Mouse (Mus musculus) spleen, adult 2 months (tissue): ENCODE data around the gene Dcaf4. TPM values are rescaled to one million over a fixed set of nuclear protein-coding genes. Genes with fewer than 3 reads are reported as not detected.

Experiments used
- DNase-seq, 2 experiments: peaks; one replicate each; pipeline versions ENCODE4 v3.0.0 to v3.0.0-alpha.2; 2012 to 2021; ENCODE audit warnings: low spot score in 2 of 2, low read depth in 1 of 2
- H3K27ac ChIP-seq: fragments of 200-500 bp; 2 replicates; pipeline ENCODE4 v1.5.1; 2012; ENCODE audit warnings: low read length, inconsistent platforms; ENCODE audit not compliant: insufficient read depth
- H3K27me3 ChIP-seq: fragments of 200-500 bp; 2 replicates; pipeline ENCODE4 v1.6.1; 2012; ENCODE audit warnings: mild to moderate bottlenecking, moderate library complexity, low read length, inconsistent platforms; ENCODE audit not compliant: control insufficient read depth, insufficient read depth
- H3K36me3 ChIP-seq: fragments of 200-500 bp; 2 replicates; pipeline ENCODE4 v1.6.1; 2012; ENCODE audit warnings: mild to moderate bottlenecking, low read length, inconsistent platforms; ENCODE audit not compliant: control insufficient read depth, insufficient read depth
- H3K4me1 ChIP-seq: fragments of 200-500 bp; 2 replicates; pipeline ENCODE4 v1.6.1; 2011; ENCODE audit warnings: inconsistent platforms; ENCODE audit not compliant: control insufficient read depth, insufficient read depth, insufficient read length
- H3K4me3 ChIP-seq: fragments of 200-500 bp; 2 replicates; pipeline ENCODE4 v1.5.1; 2011; ENCODE audit warnings: mild to moderate bottlenecking, inconsistent platforms; ENCODE audit not compliant: insufficient read depth, insufficient read length; ENCODE audit errors: extremely low read depth
- CTCF ChIP-seq: fragments of 200-500 bp; IDR thresholded peaks from 2 replicates; pipeline ENCODE4 v1.5.1; 2011; ENCODE audit warnings: mild to moderate bottlenecking, inconsistent platforms; ENCODE audit not compliant: insufficient read depth, insufficient read length, insufficient replicate concordance; ENCODE audit errors: extremely low read depth
- POLR2A ChIP-seq: fragments of 200-500 bp; IDR thresholded peaks from 2 replicates; pipeline ENCODE4 v1.6.1; 2011; ENCODE audit warnings: low read depth, low read length, inconsistent platforms
- WGBS: fragments of 180-500 bp; shearing (Covaris S2); methylation state at CpG from one replicate; pipeline ENCODE4 v1.1.7; 2018; 5-methylcytosine and 5-hydroxymethylcytosine counted together
- polyA plus RNA-seq: library from polyadenylated mRNA; depleted of rRNA; stranded (reverse); fragments of >200 nt; gene quantifications from 2 replicates; pipeline ENCODE4 v1.2.3, GENCODE M21; 2012

Gene Dcaf4
- polyA plus RNA-seq, 1 experiment, result 14.0 TPM

DNA sequence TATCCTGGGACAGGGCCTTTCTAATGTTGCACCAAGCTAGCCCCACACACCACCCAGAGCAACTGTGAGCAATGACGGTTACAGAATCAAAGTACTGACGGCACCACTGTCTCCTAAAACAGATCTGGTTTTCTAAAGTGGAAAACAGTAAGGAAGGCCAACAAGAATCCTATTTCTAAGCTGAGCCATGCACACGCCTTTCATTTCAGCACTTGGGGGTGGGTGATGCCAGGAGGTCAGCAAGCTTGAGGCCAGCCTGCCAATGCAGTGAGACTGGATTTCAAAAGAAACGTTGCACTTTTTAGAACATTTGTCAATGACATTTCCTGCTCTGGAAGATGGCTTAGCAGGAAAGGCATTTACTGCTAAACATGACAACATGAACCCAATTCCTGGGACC is 33.5 kb downstream of the Dcaf4 start:
- H3K36me3 ChIP-seq, result peaks cover 36% of the 10 kb centered on the region

DNA sequence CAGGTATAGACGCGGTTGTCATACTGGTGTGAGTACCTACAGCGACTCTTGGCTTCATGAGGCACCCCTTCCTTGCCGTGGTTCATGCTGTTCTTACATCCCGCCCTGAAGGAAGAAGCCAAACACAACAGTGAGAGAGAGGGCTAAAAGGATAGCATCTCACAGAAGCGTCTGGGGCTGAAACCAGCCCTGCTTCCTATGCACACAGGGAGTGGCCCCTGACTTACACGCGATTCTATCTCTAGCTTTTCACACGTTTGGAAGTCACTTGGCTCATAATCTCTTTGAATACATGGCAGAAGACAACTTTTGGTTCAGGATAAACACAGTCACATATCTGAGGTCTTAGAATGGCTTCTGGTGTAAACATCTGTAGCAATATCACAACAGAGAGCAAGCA is 35.3 kb downstream of the Dcaf4 start:
- TF ChIP-seq POLR2A (no peak), CTCF (no peak)
- no peaks in the 10 kb centered on the region for H3K27me3 ChIP-seq
- no peaks in the 10 kb centered on the region for H3K4me1 ChIP-seq
- H3K27ac ChIP-seq, result no peak overlapping the region
- H3K36me3 ChIP-seq, result peaks cover 35% of the 10 kb centered on the region
- no peak overlapping the region for H3K4me3 ChIP-seq
- no peak for DNase-seq
- WGBS, result 45% methylated on average over 9 of the region's 9 CpGs

More for the DNA sequence above, 33.5 kb downstream of the Dcaf4 start:
- Histone ChIP-seq H3K27me3 (no peaks in the 10 kb centered on the region), H3K27ac (no peak overlapping the region), H3K4me3 (no peak overlapping the region), H3K4me1 (no peaks in the 10 kb centered on the region)
- DNase-seq, result no peak
- TF ChIP-seq CTCF, result no peak
- TF ChIP-seq POLR2A, result no peak
- WGBS, result 80% methylated on average over 4 of the region's 4 CpGs

- H3K27ac ChIP-seq, result no peak overlapping the region
- TF ChIP-seq CTCF, result no peak
- no peak for TF ChIP-seq POLR2A
- H3K4me3 ChIP-seq, result no peak overlapping the region
- peaks cover 28% of the 10 kb centered on the region for H3K36me3 ChIP-seq
- H3K27me3 ChIP-seq, result no peaks in the 10 kb centered on the region
- DNase-seq, result no peak
- 97% methylated on average over 7 of the region's 7 CpGs for WGBS
- no peaks in the 10 kb centered on the region for H3K4me1 ChIP-seq
Measured at GRCm38 (mm10) chr12:83558496-83558895, 38.2 kb downstream of the Dcaf4 start.

DNA sequence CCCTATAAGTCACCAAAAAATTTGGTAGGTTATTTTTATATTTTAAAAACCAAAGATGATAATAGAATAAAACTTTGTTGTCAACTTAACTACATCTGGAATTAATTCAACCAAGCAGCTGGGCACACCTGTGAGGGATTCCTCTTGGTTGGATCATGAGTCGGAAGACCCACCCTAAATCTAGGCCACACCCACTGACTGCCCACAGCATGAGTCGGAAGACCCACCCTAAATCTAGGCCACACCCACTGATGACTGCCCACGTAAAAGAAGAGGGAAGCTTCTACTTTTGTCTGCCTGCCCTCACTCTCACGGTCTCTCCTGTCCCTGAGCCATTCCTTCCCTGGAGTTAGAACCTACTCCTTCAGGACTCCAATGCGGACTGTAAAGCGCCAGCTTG is 39.9 kb downstream of the Dcaf4 start:
- Histone ChIP-seq H3K4me1 (no peaks in the 10 kb centered on the region), H3K27me3 (no peaks in the 10 kb centered on the region), H3K36me3 (peaks cover 21% of the 10 kb centered on the region), H3K27ac (no peak overlapping the region), H3K4me3 (no peak overlapping the region)
- DNase-seq, result no peak
- no peak for TF ChIP-seq POLR2A
- TF ChIP-seq CTCF, result no peak
- WGBS, result 85% methylated on average over 6 of the region's 6 CpGs

DNA sequence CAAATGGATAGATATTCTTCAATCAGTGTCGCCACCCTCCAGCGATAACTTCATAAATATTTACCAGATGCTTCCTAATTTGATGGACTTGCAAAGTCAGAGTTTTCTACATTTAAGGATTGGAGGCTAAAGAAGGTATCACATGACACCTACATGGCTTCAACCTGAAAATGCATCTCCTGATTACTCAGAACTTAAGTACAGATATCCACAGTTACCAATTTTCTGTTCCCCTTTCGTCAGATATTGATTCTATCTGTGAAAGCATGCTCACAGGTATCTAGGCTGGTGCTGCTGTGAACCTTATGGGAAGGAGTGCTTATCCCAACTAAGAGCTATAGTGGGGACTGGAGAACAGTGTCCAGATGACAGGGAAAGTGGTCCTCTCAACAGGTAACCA is 42.3 kb downstream of the Dcaf4 start:
- no peak for DNase-seq
- TF ChIP-seq CTCF, result no peak
- no peak overlapping the region for H3K4me3 ChIP-seq
- no peaks in the 10 kb centered on the region for H3K27me3 ChIP-seq
- WGBS, result 92% methylated on average over 3 of the region's 3 CpGs
- H3K4me1 ChIP-seq, result no peaks in the 10 kb centered on the region
- peaks cover 15% of the 10 kb centered on the region for H3K36me3 ChIP-seq
- H3K27ac ChIP-seq, result no peak overlapping the region

DNA sequence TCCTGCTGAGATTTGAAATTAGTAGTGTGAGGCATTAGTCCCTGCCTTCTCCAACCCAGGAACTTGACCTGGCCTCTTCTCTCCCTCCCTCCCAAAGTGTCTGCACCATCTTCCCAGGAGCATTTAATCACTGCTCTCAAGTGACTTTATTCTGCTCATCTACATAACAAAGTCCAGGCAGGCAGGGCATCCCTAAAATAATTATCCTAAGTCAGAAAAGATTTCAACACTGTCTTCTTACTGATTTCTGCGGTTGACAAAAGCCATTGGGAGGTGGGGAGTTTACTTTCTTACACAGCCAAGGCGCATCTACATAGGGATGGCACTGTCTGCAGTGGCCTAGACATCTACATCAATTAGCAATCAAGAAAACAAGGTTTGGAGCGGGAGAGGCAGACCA is 49.6 kb downstream of the Dcaf4 start:
- Histone ChIP-seq H3K27me3 (no peaks in the 10 kb centered on the region), H3K36me3 (peaks cover 25% of the 10 kb centered on the region), H3K27ac (no peak overlapping the region), H3K4me1 (no peaks in the 10 kb centered on the region), H3K4me3 (no peak overlapping the region)
- no peak for DNase-seq
- WGBS, result 93% methylated on average over 3 of the region's 3 CpGs
- no peak for TF ChIP-seq CTCF
- TF ChIP-seq POLR2A, result no peak

DNA sequence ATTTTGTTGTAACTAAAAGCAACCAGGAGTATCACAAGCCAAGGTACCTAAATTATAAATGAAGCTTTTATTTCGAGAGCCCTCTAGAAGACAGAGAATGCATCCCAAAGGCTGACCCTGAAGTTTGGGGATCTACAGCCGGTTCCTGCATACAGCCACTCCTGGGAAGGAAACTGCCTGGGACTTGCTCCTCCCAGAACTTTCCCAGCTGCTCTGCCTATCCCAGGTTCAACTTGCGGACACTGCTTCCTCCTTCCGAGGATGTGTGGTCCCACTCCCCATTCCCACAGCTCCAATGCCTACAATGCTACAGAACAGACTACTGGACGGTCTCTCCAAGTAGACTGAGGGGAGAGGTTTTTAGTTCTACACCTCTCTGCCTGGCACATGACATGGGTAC is 52.5 kb downstream of the Dcaf4 start:
- H3K4me1 ChIP-seq, result no peaks in the 10 kb centered on the region
- no peak overlapping the region for H3K4me3 ChIP-seq
- no peak overlapping the region for H3K27ac ChIP-seq
- TF ChIP-seq CTCF (no peak), POLR2A (no peak)
- H3K36me3 ChIP-seq, result peaks cover 24% of the 10 kb centered on the region
- no peak for DNase-seq
- 88% methylated on average over 5 of the region's 5 CpGs for WGBS
- H3K27me3 ChIP-seq, result no peaks in the 10 kb centered on the region
